Mouse (Mus musculus): ENCODE measurements at regions not wholly inside any gene's neighbourhood (a gene's known extent, or its start where the extent isn't known, plus 50 kb on each side); places are given as distances from the start of the nearest gene placed in this dataset.

GRCm38 (mm10) chr1:152164843-152165489, 75.0 kb upstream of the 1700025G04Rik start:
- DNase-seq = peak; percentile 58

GRCm38 (mm10) chr1:152164212-152164611, 74.3 kb upstream of the 1700025G04Rik start:
- DNase-seq = no peak

GRCm38 (mm10) chr1:152152474-152152873, 62.5 kb upstream of the 1700025G04Rik start:
- DNase-seq = no peak

- DNase-seq = no peak
These were observed 58.8 kb upstream of the 1700025G04Rik start for GRCm38 (mm10) chr1:152148731-152149130.

- no peak for DNase-seq
These were observed 50.2 kb upstream of the 1700025G04Rik start for GRCm38 (mm10) chr1:152140175-152140574.

Measured in cerebellum, adult 11-12 months (tissue).